Mouse (Mus musculus): ENCODE results near the gene Gm3402. TPM values are rescaled to one million over a fixed set of nuclear protein-coding genes. Genes with fewer than 3 reads are reported as not detected.
"Not testable (repeated sequence)": the region's sequence is repeated elsewhere in the genome, so short reads cannot be mapped to it uniquely, and the experiment has no call there.

The Gm3402 gene
- total RNA-seq (2021), result not detected
- long read RNA-seq, experiment 1, result 0 reads
- long read RNA-seq, experiment 2, result 0 reads

DNA sequence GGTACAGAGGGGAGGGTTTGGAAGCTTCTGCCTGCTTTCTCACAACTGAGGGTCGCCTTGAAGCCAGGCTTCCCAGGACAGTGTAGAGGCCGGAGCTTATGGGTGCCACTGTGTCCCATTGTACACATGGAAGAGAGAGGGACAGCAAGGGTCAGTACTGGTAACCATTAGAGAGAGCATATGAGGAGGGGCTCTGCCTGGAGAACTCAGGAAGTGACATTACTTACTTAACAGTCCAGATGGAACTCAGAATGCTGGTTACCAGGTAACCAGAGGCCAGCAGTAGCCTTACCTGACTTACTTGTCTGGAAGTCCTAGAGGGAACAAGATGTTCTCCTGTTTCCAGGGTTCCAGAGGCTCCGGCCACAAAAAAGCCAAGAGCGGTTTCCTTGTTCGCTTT is at the start of gene Gm3402:
Gene Gm3402 (plus strand): TSS at position 301 of the 400 bp plus-strand sequence.
- not testable (repeated sequence) for DNase-seq (ENCODE audit: low spot score in 2 of 2)

DNA sequence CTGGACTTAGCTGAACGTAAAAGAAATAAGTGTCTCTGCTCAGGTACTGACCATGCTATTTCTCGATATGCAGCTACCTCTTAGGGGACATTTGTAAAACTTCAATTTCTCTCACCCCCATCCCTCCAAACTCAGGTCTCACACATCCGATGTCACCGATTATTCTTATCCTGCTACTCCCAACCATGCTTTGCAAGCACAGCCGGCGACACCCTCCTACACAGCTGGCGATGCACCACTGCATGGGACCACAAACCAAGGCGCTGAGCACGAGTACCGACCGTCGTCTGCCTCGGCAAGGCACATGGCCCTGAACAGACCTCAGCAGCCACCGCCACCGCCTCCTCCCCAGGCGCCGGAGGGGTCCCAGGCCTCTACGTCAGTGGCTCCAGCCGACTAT is 47.3 kb upstream of the Gm3402 start:
- no peak for DNase-seq (ENCODE audit: low spot score in 2 of 2)

DNA sequence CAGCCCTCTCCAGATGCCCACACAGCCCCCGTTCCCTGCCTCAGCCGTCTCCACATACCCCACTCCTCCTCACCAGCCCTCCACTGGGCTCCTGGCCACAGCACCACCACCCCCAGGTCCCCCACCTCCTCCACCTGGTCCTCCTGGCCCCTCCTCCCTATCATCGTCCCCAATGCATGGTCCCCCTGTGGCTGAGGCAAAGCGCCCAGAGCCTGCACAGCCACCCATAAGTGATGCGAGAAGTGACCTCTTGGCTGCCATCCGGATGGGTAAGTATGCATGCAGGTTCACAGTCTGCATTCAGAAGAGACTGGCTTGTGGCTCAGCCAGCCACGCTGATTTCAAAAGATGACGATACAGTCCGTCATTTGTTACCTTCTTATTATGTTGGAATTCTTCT is 45.6 kb upstream of the Gm3402 start:
- no peak for DNase-seq (ENCODE audit: low spot score in 2 of 2)

DNA sequence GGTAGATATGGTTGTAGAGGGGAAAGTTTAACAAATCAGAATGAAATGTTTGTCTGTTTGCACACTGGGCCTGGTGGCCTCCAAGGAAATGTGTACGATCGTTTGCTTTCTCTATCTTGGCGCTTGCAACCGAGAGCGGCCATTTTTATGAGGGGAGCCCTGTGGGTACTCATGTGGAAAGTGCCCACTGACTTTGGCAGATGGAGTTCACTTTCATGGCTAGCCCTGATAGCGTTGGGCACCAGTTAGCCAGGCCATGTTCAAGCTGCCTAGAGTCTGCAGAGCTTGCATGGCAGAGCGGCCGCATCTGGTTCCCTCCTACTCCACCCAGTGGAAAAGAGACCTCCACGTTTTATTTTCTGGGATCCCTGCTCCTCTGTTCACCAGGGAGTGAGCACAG is 43.1 kb upstream of the Gm3402 start:
- DNase-seq (ENCODE audit: low spot score in 2 of 2), result no peak

DNA sequence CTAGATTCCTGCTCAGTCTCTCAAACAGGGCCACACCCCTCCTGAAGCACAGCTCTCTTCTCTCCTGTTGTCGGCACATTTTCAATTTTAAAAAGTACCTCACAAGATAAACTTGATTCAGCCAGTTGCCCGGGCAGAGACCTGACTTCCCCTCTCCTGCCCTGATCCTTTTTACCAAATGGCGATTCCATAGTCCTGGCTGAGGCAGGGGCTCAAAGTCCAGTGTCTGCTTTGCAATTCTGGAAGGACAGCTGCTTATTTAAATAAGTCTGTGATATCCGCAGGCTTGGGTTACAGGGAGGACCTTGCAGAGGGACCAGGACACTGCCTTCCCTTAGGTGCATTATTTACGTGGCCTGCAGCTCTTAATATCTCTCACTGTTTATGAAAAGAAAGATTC is 42.6 kb upstream of the Gm3402 start:
- no peak for DNase-seq (ENCODE audit: low spot score in 2 of 2)

DNA sequence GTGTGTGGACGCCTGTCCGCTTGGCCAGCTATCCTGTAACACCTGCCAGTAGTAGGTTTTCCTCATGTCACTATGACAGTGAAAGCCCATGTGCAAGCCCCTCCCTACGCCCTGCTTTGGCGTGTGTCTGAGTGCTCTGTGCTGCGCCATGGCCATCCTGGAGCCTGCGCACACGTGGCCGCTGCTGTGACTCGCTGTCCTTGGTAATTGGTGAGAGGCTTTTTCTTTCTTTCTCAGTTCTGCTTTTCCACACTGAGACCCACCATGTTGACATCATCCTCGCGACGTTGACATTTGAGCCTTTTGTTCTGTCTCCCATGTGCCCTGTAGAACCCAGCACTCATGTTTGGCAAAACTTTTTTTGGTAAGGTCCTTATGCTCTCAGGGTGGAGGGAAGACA is 42.1 kb upstream of the Gm3402 start:
- peak; percentile 20 to 25 for DNase-seq (ENCODE audit: low spot score in 2 of 2)

DNA sequence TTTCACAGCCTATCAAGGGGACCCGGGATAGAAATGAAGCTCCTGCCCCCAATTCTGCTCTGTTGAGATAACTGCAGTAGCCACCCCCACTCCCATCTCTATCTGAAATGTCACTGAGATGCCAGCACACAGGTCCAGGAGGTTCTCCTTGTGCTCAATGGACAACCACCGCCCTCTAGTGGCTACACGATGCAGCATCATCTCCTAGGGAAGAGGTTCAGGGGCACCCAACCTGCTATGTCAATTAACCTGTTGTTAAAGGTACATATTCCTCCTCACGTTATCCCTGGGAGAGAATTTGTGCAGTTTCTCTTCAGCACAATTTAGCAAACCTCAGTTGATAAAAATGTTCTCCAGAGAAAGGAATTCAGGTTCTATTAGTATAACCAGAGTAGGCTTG is 34.4 kb upstream of the Gm3402 start:
- peak; percentile 19 to 30 for DNase-seq (ENCODE audit: low spot score in 2 of 2)

DNA sequence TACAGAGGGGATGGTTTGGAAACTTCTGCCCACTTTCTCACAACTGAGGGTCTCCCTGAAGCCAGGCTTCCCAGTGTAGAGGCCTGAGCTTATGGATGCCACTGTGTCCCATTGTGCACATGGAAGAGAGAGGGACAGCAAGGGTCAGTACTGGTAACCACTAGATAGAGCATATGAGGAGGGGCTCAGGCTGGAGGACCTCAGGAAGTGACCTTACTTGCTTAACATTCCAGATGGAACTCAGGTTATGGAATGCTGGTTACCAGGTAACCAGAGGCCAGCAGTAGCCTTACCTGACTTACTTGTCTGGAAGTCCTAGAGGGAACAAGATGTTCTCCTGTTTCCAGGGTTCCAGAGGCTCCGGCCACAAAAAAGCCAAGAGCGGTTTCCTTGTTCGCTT is 32.3 kb upstream of the Gm3402 start, which contains the start of gene Gm6408:
Gene Gm6408 (plus strand): TSS at position 301 of the 400 bp plus-strand sequence.
- not testable (repeated sequence) for DNase-seq (ENCODE audit: low spot score in 2 of 2)

DNA sequence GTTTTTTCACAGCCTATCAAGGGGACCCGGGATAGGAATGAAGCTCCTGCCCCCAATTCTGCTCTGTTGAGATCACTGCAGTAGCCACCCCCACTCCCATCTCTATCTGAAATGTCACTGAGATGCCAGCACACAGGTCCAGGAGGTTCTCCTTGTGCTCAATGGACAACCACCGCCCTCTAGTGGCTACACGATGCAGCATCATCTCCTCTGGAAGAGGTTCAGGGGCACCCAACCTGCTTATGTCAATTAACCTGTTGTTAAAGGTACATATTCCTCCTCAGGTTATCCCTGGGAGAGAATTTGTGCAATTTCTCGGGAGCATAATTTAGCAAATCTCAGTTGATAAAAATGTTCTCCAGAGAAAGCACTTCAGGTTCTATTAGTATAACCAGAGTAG is 25.0 kb upstream of the Gm3402 start:
- DNase-seq (ENCODE audit: low spot score in 2 of 2), result peak in 1 of 2 experiments; percentile 21

DNA sequence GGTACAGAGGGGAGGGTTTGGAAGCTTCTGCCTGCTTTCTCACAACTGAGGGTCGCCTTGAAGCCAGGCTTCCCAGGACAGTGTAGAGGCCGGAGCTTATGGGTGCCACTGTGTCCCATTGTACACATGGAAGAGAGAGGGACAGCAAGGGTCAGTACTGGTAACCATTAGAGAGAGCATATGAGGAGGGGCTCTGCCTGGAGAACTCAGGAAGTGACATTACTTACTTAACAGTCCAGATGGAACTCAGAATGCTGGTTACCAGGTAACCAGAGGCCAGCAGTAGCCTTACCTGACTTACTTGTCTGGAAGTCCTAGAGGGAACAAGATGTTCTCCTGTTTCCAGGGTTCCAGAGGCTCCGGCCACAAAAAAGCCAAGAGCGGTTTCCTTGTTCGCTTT is 22.9 kb upstream of the Gm3402 start, which contains the start of gene Gm6370:
Gene Gm6370 (plus strand): TSS at position 301 of the 400 bp plus-strand sequence.
- not testable (repeated sequence) for DNase-seq (ENCODE audit: low spot score in 2 of 2)

DNA sequence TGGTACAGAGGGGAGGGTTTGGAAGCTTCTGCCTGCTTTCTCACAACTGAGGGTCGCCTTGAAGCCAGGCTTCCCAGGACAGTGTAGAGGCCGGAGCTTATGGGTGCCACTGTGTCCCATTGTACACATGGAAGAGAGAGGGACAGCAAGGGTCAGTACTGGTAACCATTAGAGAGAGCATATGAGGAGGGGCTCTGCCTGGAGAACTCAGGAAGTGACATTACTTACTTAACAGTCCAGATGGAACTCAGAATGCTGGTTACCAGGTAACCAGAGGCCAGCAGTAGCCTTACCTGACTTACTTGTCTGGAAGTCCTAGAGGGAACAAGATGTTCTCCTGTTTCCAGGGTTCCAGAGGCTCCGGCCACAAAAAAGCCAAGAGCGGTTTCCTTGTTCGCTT is 11.8 kb upstream of the Gm3402 start, which contains the start of gene 4930449I24Rik:
Gene 4930449I24Rik (plus strand): TSS at position 301 of the 400 bp plus-strand sequence.
- DNase-seq (ENCODE audit: low spot score in 2 of 2), result not testable (repeated sequence)

DNA sequence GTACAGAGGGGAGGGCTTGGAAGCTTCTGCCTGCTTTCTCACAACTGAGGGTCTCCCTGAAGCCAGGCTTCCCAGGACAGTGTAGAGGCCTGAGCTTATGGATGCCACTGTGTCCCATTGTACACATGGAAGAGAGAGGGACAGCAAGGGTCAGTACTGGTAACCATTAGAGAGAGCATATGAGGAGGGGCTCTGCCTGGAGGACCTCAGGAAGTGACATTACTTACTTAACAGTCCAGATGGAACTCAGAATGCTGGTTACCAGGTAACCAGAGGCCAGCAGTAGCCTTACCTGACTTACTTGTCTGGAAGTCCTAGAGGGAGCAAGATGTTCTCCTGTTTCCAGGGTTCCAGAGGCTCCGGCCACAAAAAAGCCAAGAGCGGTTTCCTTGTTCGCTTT is 11.6 kb downstream of the Gm3402 start, which contains the start of gene Gm3404:
Gene Gm3404 (plus strand): TSS at position 301 of the 400 bp plus-strand sequence.
- DNase-seq (ENCODE audit: low spot score in 2 of 2), result not testable (repeated sequence)

DNA sequence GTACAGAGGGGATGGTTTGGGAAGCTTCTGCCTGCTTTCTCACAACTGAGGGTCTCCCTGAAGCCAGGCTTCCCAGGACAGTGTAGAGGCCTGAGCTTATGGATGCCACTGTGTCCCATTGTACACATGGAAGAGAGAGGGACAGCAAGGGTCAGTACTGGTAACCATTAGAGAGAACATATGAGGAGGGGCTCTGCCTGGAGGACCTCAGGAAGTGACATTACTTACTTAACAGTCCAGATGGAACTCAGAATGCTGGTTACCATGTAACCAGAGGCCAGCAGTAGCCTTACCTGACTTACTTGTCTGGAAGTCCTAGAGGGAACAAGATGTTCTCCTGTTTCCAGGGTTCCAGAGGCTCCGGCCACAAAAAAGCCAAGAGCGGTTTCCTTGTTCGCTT is 23.4 kb downstream of the Gm3402 start, which contains the start of gene Gm3409:
Gene Gm3409 (plus strand): TSS at position 301 of the 400 bp plus-strand sequence.
- DNase-seq (ENCODE audit: low spot score in 2 of 2), result not testable (repeated sequence)

DNA sequence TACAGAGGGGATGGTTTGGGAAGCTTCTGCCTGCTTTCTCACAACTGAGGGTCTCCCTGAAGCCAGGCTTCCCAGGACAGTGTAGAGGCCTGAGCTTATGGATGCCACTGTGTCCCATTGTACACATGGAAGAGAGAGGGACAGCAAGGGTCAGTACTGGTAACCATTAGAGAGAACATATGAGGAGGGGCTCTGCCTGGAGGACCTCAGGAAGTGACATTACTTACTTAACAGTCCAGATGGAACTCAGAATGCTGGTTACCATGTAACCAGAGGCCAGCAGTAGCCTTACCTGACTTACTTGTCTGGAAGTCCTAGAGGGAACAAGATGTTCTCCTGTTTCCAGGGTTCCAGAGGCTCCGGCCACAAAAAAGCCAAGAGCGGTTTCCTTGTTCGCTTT is 41.9 kb downstream of the Gm3402 start, which contains the start of gene Gm3415:
Gene Gm3415 (plus strand): TSS at position 301 of the 400 bp plus-strand sequence.
- DNase-seq (ENCODE audit: low spot score in 2 of 2), result not testable (repeated sequence)

DNA sequence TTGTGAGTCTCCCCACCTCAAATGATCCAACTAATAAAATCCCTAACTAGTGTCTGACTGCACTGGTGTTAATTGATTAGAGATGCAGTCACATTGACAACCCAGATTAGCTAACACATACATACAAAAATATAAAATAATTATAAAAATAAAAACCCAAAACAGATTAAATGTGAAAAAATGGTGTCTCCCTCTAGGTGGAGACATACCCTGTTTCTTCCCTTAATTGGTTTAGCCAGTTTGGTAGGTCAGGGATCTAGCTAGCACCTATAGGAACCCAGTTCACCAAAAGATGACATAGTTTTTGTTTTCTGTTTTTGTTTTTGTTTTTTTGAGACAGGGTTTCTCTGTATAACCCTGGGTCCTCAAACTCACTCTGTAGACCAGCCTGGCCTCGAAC is 50.3 kb downstream of the Gm3402 start:
- DNase-seq (ENCODE audit: low spot score in 2 of 2), result no peak

Other genes starting within 250 kb of the Gm3402 start
- 10 to 100 TPM; 12.7 to 21.1 TPM for gene Wasf3, start 129.1 kb upstream of the Gm3402 start, total RNA-seq (2021)
- not detected for gene Gm6408, start 32.2 kb upstream of the Gm3402 start, total RNA-seq (2021)
- gene Gm6370, start 22.8 kb upstream of the Gm3402 start, total RNA-seq (2021), result not detected
- not detected for gene 4930449I24Rik, start 11.7 kb upstream of the Gm3402 start, total RNA-seq (2021)
- gene Gm3404, start 11.7 kb downstream of the Gm3402 start, total RNA-seq (2021), result not detected
- not detected for gene Gm3409, start 23.5 kb downstream of the Gm3402 start, total RNA-seq (2021)
- gene Gm3415, start 42.0 kb downstream of the Gm3402 start, total RNA-seq (2021), result not detected
- under 1 TPM in 1 of 2 experiments, not detected in 1; 0.43 TPM for gene Gpr12, start 71.1 kb downstream of the Gm3402 start, total RNA-seq (2021)

Data from adrenal gland, adult 18-20 months (tissue).